Mouse (Mus musculus): ENCODE measurements around the gene C4bp.
"Not testable (repeated sequence)": the region's sequence is repeated elsewhere in the genome, so short reads cannot be mapped to it uniquely, and the experiment has no call there.

DNA sequence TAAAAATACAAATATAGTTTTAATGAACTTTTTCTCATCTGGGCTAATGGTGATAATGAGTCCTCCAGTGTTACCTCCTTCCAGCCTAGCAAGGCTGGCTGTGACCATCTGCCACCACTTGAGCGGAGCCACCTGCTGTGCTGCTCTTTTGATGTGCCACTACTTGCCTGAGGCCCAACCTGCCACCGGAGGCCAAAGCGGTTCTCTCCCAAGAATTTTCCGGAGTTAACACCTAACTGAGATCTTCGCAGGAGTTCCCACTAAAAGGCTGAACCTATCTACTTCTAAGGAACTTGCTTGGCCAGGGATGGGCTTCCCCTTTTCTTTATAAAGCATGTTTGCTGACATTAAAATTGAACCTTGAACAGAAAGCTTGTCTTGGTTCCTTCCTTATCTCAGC lies 1.8 kb downstream of the C4bp start:
- TF ChIP-seq CTCF (IDR thresholded peaks at IDR 0.05; ENCODE audit: control insufficient read depth, insufficient read depth, insufficient read length); MAX (IDR thresholded peaks at IDR 0.05); MYOG (IDR thresholded peaks at IDR 0.05; ENCODE audit: control insufficient read depth, extremely low read depth, insufficient read length); MYOD1 (IDR thresholded peaks at IDR 0.05; ENCODE audit: control insufficient read depth, insufficient read length, low read depth): not testable (repeated sequence)

All from C2C12 (cell line).